Mouse (Mus musculus) stomach, postnatal 0 days (tissue): Measurements from ENCODE around the gene Senp6.

ENCODE experiments used
- CTCF ChIP-seq: IDR thresholded peaks from 2 replicates; pipeline ENCODE4 v1.5.1; 2016; ENCODE audit warnings: antibody characterized with exemption, low read depth, mild to moderate bottlenecking, moderate library complexity
- EP300 ChIP-seq: optimal IDR thresholded peaks from 2 replicates; pipeline ENCODE3; 2016; ENCODE audit warnings: antibody characterized with exemption

DNA sequence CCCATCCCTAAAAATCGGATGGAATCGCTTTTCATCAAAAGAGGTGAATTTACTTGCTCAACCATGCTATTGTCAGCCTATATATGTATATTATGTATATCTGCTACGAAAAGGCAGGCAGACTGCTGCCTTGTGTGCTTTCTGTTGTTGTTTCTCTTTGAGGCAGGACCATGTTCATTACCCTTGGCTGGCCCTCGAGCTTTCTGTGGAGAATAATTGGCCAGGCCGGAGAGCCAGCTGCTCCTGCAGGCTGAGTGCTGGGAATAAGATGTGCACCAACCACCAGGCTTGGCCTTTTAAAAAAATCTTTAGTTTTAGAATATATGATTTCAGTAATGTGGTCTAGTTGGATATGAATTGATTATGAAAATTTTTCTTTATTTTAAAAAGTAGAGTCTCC lies 117.4 kb downstream of the Senp6 start:
- no peak for TF ChIP-seq EP300
- no peak for TF ChIP-seq CTCF
